26 mouse cellular contexts compared by ENCODE assay signal in the genomic region with DNA sequence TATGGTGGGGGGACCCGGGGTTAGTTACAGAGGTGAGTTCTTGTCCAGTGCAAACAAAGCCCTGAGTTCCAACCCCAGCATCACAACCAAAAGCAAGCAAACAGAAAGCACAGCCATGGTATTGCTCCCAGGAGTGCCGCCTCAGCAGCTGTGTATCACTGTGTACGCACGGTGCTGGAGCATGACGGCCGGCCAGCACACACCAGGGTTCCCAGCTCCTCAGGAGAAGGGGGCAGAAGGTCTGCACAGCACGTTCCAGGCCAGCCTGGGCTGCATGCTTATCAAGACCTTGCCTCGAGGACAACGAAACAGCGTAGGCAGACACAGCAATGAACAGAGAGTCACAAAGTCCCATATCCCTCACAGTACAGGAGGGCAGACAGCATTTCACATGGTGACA. TPM values are rescaled to one million over a fixed set of nuclear protein-coding genes. Genes with fewer than 3 reads are reported as not detected.
DNase-seq lines count a peak whose midpoint lies in the region; ATAC-seq and TF ChIP-seq lines count a peak whose summit lies in the region.
"Had no signal": no experiment of that assay in that cellular context is flagged by ENCODE, and none has a peak within 500 bp of the region (broad histone marks: within the 10 kb centered on the region; RNA-seq: fewer than 3 reads in every experiment).

No protein-coding gene starts in this region.

- no peaks in the 10 kb centered on the region for H3K27me3 ChIP-seq in liver, embryonic 12.5 days (replicated peaks)
- H3K27me3 ChIP-seq in liver, embryonic 13.5 days: no peaks in the 10 kb centered on the region
- no peaks in the 10 kb centered on the region for H3K27me3 ChIP-seq in stomach, postnatal 0 days (ENCODE audit: control insufficient read depth, insufficient read depth, low read length)
- H3K27me3 ChIP-seq: CH12.LX; limb, embryonic 15.5 days had no signal

- no peak overlapping the region for H3K4me2 ChIP-seq in liver, embryonic 12.5 days
- no peak overlapping the region for H3K4me2 ChIP-seq in liver, embryonic 13.5 days
- no peak overlapping the region for H3K4me2 ChIP-seq in stomach, postnatal 0 days (replicated peaks; ENCODE audit: low read depth)
- H3K4me2 ChIP-seq: hindbrain, embryonic 14.5 days; limb, embryonic 15.5 days; midbrain, embryonic 11.5 days had no signal

- no peak for TF ChIP-seq EP300 in stomach, postnatal 0 days (optimal IDR thresholded peaks at IDR 0.05)

- no peak overlapping the region for H3K4me3 ChIP-seq in liver, embryonic 12.5 days
- H3K4me3 ChIP-seq in liver, embryonic 13.5 days (replicated peaks): no peak overlapping the region
- H3K4me3 ChIP-seq in stomach, postnatal 0 days (ENCODE audit: low read depth, low read length): no peak overlapping the region
- H3K4me3 ChIP-seq: gastrocnemius, adult 2 months; heart, embryonic 10.5 days; limb, embryonic 15.5 days had no signal

- peak; percentile 35; the same call in 1 of the 2 replicates for ATAC-seq in liver, embryonic 12.5 days
- ATAC-seq in liver, embryonic 13.5 days (ENCODE audit: low read depth): peak; percentile 39; the same call in 1 of the 2 replicates
- 0 out of 2 replicates have a peak, but pooled peaks have one; percentile 26 for ATAC-seq in stomach, postnatal 0 days (ENCODE audit: low FRiP score, low TSS enrichment)
- ATAC-seq: forebrain, embryonic 14.5 days; inflammation-experienced regulatory T-cells, adult 6 months had no signal

- WGBS in liver, embryonic 12.5 days (ENCODE audit: insufficient replicate concordance): 80% methylated on average over 10 of the region's 10 CpGs
- WGBS in liver, embryonic 13.5 days (ENCODE audit: insufficient replicate concordance): 77% methylated on average over 10 of the region's 10 CpGs
- 79% methylated on average over 10 of the region's 10 CpGs for WGBS in stomach, postnatal 0 days

- 0 out of 2 replicates have a peak overlapping the region, but pooled peaks have one; percentile 41 for H3K27ac ChIP-seq in liver, embryonic 12.5 days
- H3K27ac ChIP-seq in liver, embryonic 13.5 days: peak overlapping the region; percentile 25; the same call in 1 of the 2 replicates
- no peak overlapping the region for H3K27ac ChIP-seq in stomach, postnatal 0 days (replicated peaks)
- H3K27ac ChIP-seq: gastrocnemius, adult 2 months; heart, embryonic 10.5 days; hindbrain, embryonic 14.5 days; limb, embryonic 15.5 days; macrophage had no signal

- H3K9ac ChIP-seq in liver, embryonic 12.5 days: no peak overlapping the region
- no peak overlapping the region for H3K9ac ChIP-seq in liver, embryonic 13.5 days
- H3K9ac ChIP-seq in stomach, postnatal 0 days (ENCODE audit: low read length): no peak overlapping the region
- H3K9ac ChIP-seq: hindbrain, embryonic 14.5 days; limb, embryonic 15.5 days had no signal

- no peak for TF ChIP-seq CTCF in stomach, postnatal 0 days (IDR thresholded peaks at IDR 0.05; ENCODE audit: low read depth)

- H3K4me1 ChIP-seq in liver, embryonic 12.5 days: no peaks in the 10 kb centered on the region; the same call in 1 of the 2 replicates
- no peaks in the 10 kb centered on the region; the same call in 1 of the 2 replicates for H3K4me1 ChIP-seq in liver, embryonic 13.5 days (replicated peaks)
- H3K4me1 ChIP-seq in stomach, postnatal 0 days (replicated peaks; ENCODE audit: control insufficient read depth, insufficient read depth): no peaks in the 10 kb centered on the region
- H3K4me1 ChIP-seq: heart, embryonic 10.5 days; limb, embryonic 15.5 days had no signal

- DNase-seq in cerebellum, adult 9-10 months: peak; percentile 44
- DNase-seq in cerebellum, postnatal 36 days: no peak
- DNase-seq in liver: no peak
- no peak for DNase-seq in liver, embryonic 13.5 days
- DNase-seq in stomach, postnatal 0 days (ENCODE audit: low spot score): peak; percentile 17
- no peak for DNase-seq in embryo, embryonic 10 days (ENCODE audit: low spot score)
- DNase-seq: B cell, adult 2 months; embryo, embryonic 11 days; gastrocnemius, adult 2 months; heart, postnatal 4 days; kidney, adult 8-10 months; kidney, postnatal 14 days; left cerebral cortex, postnatal 4 days; right cerebral cortex, postnatal 14 days; thymus, postnatal 14 days had no signal

- no peaks in the 10 kb centered on the region for H3K9me3 ChIP-seq in liver, embryonic 12.5 days (replicated peaks)
- H3K9me3 ChIP-seq in liver, embryonic 13.5 days (replicated peaks): no peaks in the 10 kb centered on the region
- no peaks in the 10 kb centered on the region for H3K9me3 ChIP-seq in stomach, postnatal 0 days (ENCODE audit: control insufficient read depth, low read length)
- H3K9me3 ChIP-seq: G1E; heart, embryonic 10.5 days; limb, embryonic 15.5 days had no signal

- H3K36me3 ChIP-seq in liver, embryonic 12.5 days: peaks cover 37% of the 10 kb centered on the region
- H3K36me3 ChIP-seq in liver, embryonic 13.5 days: peaks cover 23% of the 10 kb centered on the region; the same call in 1 of the 2 replicates
- H3K36me3 ChIP-seq in stomach, postnatal 0 days (ENCODE audit: control insufficient read depth, insufficient read depth, low read length): peaks cover 2% of the 10 kb centered on the region; the same call in 1 of the 2 replicates

RNA-seq across cellular contexts. Expression of gene Als2, which starts 34.7 kb away (rescaled TPM):
- polyA plus RNA-seq in liver, embryonic 12.5 days (2016; fragmentation: Nextera tagmentation; extraction: Ambion mirVana): 9.6 and 10.3 TPM in 2 replicates
- 4.5 and 6.4 TPM in 2 replicates for polyA plus RNA-seq in liver, embryonic 13.5 days (2015; fragmentation: Nextera tagmentation; extraction: Ambion mirVana)
- polyA plus RNA-seq in stomach, postnatal 0 days (2015; fragmentation: Nextera tagmentation; extraction: Ambion mirVana): 3.4 and 3.6 TPM in 2 replicates

RNA-seq across cellular contexts. Expression of gene Mpp4, which starts 39.2 kb away (rescaled TPM):
- polyA plus RNA-seq in liver, embryonic 12.5 days (2016; fragmentation: Nextera tagmentation; extraction: Ambion mirVana): 0.25 and 0.45 TPM in 2 replicates
- 0.23 and 0.36 TPM in 2 replicates for polyA plus RNA-seq in liver, embryonic 13.5 days (2015; fragmentation: Nextera tagmentation; extraction: Ambion mirVana)
- polyA plus RNA-seq in stomach, postnatal 0 days (2015; fragmentation: Nextera tagmentation; extraction: Ambion mirVana): 0.12 and 0.13 TPM in 2 replicates

RNA-seq across cellular contexts. Expression of gene Cdk15, which starts 54.3 kb away (rescaled TPM):
- not detected in 2 replicates for polyA plus RNA-seq in liver, embryonic 12.5 days (2016; fragmentation: Nextera tagmentation; extraction: Ambion mirVana)
- not detected in 2 replicates for polyA plus RNA-seq in liver, embryonic 13.5 days (2015; fragmentation: Nextera tagmentation; extraction: Ambion mirVana)
- 0.31 and 0.49 TPM in 2 replicates for polyA plus RNA-seq in stomach, postnatal 0 days (2015; fragmentation: Nextera tagmentation; extraction: Ambion mirVana)
- polyA plus RNA-seq: inflammation-experienced regulatory T-cells, adult 6 months; lung, embryonic 16.5 days had no signal

Comparison
In these comparisons a context has a peak if more than half of its experiments do, and no peak if none do; other contexts are left out.
1. DNase-seq: peak in cerebellum, adult 9-10 months (single experiment) and stomach, postnatal 0 days (single experiment); none in cerebellum, postnatal 36 days (0 of 2), liver (single experiment), liver, embryonic 13.5 days (single experiment) and embryo, embryonic 10 days (single experiment).
2. Peak in every context shown above with its lines, with median percentiles within 50 percentile points of each other: ATAC-seq.